Mouse (Mus musculus) embryo, embryonic 11 days (tissue): Measurements from ENCODE around the gene Sord.

Experiments
- DNase-seq: peaks from one replicate; pipeline ENCODE4 v3.0.0-alpha.2; 2015

Sord gene

GRCm38 (mm10) chr2:122304544-122304943 lies 70.0 kb downstream of the Sord start:
- DNase-seq: no peak

- DNase-seq: no peak
Measured at GRCm38 (mm10) chr2:122305097-122305892, 70.7 kb downstream of the Sord start.

GRCm38 (mm10) chr2:122306184-122306583 lies 71.6 kb downstream of the Sord start:
- no peak for DNase-seq

- DNase-seq: no peak
Measured at GRCm38 (mm10) chr2:122309647-122310046, 75.1 kb downstream of the Sord start.

- no peak for DNase-seq
Measured at GRCm38 (mm10) chr2:122311561-122311960, 77.0 kb downstream of the Sord start.

- peak; percentile 82 for DNase-seq
Measured at GRCm38 (mm10) chr2:122312722-122313417, 78.3 kb downstream of the Sord start.

GRCm38 (mm10) chr2:122313536-122313935 lies 79.0 kb downstream of the Sord start, which contains the start of gene Duoxa1:
Gene Duoxa1, minus strand, starts transcription at chr2:122313730.
- DNase-seq: no peak
